Mouse (Mus musculus) CD4-positive, CD25-positive, alpha-beta regulatory T cell, adult 4 months (primary cell): Measurements from ENCODE around the gene Bmp10. TPM values are rescaled to one million over a fixed set of nuclear protein-coding genes. Genes with fewer than 3 reads are reported as not detected.
A peak's percentile ranks its signal among the peaks of the same experiment; 100 is the strongest.

Experiments
- ATAC-seq: one replicate; pipeline ENCODE4 v1.8.0; 2017
- polyA plus RNA-seq, 2 experiments: library from polyadenylated mRNA; unstranded; fragments of 100-300 nt; shearing (Covaris generic); gene quantifications; one replicate each; pipeline ENCODE4 v1.2.1; 2017

The Bmp10 gene
- polyA plus RNA-seq, result not detected

DNA sequence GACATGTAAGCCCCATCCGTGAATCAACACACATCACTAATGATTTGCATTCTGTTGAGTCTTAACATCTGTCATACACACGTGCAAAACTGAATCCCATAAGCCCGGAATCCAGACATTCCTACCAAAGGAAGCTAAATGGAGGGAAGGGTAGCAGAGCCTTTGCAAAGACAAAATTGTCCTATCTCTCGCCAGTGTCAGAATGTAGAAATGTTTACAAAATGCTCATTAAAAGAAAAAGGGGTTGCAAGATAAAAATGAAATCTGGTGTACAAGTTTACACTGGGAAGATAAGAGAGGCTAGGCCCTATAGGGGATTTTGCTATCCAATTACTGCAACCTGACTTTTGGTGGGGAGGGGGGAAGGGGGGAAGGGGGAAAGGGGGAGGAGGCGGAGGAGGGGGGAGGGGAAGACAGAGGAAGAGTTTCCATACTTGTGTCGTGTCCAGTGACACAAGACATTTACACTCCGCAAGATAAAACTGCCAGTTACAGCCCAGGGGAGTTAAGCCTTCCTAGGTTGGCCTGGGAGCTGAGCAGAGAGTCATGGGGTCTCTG, at the start of gene Bmp10:
Bmp10 (plus strand) TSS at position 508 of the 558 bp plus-strand sequence.
- no peak for ATAC-seq

DNA sequence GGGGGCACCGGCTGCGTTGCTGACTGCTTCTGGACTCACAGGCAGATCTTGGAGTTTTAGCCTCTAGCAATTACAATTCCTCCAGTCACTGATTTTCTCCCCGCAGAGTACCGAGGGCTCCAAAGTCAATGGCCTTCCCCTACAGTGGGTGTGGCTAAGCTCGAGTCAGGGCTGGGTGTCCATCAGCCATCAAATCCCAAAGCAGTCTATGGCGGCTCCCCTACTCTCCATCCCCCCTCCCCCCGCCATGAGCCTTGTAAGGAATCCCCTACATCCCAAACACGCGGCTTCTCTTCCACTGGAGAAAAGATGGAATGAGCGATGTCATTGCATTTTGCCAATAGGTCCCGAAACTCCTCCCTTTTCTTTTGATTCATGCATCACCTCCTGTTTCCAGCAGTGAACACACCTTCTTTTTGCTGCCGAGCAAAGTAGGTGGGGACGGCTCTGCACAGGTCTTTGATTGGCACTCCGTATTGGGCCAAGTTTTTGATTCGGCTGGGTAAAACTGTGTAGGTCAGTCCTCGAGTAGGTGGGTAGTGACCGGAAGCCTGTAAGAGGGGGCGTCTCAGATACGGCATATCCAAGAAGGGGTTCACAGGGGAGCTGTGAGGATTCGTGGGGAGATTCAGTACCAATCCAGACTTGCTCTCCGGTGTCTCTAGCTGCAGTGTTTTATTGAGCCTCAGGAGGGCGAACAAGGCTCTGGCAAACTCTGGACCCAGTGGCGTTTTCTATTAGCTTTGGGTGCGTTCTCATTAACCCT, 44.7 kb upstream of the Bmp10 start:
- ATAC-seq, result peak; percentile 56

DNA sequence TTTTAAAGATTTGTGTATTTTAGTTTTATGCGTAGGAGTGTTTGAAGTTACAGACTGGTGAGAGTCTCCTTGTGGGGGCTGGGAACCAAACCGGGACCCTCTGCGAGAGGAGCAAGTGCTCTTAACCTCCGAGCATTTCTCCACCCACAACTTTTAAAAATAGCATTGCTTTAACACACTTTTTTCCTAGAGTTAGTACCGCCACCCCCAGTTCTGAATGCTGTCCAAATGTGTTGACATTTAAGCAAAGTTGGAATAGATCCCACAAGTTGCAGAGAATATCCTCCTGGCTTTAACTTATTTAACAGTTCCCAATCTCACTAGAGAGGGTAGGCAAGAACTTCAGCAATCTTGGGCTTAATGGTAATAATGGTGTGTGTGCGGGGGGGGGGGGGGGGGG, 44.0 kb upstream of the Bmp10 start:
- ATAC-seq, result no peak

DNA sequence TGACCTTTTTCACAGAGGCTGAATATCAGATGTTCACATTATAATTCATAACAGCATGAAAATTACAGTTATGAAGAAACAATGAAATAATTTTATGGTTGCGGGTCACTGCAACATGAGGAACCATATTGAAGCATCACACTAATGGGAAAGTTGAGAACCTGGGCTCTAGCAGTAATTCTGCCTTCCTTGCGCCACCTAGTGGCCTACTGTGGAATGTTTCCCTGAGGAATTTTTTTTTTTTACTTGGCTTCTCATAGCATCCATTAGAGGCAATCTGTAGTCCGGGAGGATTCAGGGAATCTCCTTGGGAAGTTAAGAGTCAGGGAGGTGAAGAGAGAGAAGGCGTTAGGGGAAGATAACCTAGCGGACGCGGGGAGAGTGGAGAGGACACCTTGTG, 42.6 kb upstream of the Bmp10 start:
- peak; percentile 39 for ATAC-seq

DNA sequence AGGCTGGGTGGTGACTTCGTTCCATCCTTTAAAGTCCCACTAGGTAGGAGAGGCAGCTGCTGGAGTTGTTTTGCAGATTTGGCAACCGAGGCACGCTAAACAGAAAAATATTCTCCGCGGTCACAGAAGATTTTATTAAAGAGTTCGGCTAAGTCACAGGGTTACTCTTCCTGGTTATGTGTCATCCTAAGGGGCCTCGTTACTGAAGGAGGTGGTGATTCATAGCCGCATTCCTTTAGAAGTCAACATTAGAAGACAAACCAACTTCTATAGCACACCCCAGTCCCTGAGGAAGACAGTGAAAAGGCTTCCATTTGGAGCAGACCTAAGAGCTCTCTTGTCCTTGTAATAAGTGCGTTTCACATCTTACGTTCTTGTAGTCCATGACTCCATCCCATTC, 42.1 kb upstream of the Bmp10 start:
- ATAC-seq, result no peak

DNA sequence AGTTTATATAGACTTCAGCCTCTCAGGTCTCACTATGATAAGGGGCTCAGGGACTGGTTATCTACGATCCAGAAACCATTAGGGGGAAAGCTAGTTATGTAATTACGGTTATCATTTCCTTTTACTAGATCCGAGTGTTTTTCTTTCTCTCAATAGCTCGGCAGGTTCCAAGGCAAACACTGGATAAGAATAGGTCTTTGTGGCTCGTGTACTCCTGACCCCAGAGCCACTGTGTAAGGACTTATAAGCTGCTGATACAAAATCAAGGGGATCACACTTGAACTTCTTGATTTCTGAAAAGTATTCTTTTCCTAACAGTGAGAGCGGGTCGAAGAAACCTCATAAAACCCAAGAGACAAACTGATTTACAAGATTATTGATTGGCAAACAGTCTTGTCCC, 39.9 kb upstream of the Bmp10 start, which contains the start of gene Gkn3:
Gkn3 (minus strand) TSS at position 59 of the 400 bp plus-strand sequence.
- no peak for ATAC-seq

DNA sequence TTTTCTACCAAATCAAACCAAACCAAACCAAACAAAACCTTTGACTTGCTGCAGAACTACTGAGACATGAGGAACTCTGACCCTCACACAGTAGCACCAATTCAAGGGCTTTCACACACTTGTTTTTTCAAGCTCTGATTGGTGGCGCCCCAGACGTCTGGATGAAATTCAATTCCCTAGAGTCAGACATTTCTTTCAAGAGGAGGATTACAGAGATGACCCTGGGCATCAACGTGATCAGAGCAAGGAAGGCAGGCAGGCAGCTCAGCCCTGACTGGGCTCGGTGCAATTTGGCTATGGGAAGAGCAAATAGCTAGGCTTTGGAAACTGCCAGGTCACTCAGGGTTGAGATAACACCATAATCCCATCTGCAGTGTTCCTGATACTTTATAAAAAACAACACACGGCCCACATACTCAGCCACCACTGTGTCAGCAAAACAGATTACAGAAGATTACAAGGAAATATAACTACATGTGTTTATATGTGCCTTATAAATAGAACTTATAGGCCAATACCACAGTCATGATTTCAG, 39.3 kb upstream of the Bmp10 start:
- ATAC-seq, result no peak

DNA sequence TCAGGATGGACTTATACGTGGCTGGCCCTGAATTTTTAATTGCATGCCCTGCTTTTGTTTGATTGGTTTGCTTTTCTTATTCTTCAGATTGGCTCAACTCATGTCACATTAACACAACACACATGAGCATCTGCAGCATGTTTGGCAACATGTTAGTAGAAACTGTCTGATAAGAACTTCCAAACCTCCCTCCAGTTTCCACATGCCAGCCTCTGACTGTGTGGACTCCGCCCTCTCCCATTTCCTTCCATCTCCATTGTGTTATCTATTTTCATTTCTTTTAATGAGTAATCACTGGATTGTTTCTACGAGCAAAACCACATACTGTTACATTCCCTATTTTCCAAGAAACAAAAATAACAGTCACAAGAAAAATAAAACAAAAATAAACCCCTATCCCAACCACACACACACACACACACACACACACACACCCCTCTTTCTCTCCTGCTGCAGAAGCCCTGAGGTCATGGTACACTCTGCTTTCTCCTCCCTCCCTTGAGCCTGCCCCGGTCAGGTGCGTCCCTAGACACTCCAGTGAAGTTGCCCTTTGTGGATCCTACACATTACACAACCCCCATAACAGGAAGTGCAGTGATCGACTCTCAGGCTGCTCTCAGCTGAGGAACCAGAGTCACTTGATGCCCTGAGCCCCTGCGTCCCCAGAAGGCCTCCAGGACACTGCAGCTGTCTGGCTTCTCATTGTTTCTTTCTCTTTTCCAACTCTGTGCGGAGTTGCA, 35.2 kb upstream of the Bmp10 start:
- no peak for ATAC-seq

DNA sequence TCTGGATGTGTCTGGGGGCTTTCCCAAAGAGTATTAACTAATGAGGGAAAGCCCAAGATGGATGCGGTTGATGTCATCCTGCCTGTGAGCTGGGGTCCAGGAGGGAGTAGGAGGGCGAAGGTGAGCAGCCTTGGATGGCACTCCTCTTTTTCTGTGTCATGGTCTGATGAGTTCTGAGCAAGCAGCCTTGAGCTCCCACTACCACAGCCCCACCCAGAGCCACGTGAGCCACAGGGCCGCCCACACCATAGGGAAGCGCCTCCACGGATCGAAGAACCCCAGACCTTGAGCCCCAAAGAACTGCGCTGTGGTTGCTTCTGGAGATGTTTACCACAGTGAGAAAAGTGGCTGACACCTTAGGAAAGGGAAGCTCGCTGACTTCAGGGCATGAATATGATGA, 34.0 kb upstream of the Bmp10 start:
- no peak for ATAC-seq

DNA sequence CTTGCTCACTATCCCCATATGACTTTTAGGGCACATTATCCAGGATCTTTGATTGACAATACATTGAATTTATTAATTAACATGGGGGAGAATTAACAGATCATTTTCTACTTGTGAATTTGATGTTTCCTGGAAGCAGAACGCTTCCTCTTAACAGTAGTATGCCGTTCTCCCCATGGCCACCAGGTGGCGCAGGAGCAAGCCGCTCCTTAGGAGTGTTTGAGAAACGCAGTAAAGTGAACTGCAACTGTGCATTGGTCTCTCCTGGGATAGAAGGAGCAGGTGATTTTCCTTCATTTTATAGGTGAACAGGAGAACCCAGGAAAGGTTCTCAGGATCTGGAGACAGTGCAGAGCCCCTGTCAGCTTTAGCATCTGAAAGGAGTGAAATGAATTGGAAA, 29.7 kb upstream of the Bmp10 start:
- peak; percentile 83 for ATAC-seq

DNA sequence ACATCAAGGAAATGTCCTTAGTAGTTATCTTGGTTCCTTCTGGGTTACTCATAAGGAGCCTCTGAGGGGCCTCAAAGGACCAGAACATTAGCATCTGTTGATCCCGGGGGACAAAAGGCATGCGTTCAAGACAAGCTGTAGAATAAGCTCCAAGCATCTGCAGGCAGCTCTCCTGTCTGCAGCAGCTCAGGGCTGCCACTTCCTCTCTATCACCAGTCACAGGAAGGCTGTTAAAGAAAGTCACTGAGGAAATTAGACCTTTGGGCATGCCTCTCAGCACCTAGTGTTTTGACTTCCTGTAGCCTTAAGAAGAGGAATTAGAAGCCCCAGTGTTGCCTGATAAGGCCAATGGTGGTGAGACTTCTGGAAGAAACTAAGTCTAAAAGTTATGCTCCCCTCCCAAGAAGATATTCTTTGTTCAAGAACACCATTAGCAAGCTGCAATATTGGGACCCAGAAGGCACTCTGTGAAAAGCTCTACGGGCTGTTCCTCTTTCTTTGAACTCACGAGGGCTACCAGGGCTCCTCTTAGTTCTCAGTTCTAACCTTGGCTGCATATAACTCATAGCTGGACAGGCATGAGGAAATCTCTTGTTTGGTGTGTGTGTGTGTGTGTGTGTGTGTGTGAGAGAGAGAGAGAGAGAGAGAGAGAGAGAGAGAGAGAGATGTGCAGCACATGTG, 28.8 kb upstream of the Bmp10 start:
- peak; percentile 90 for ATAC-seq

DNA sequence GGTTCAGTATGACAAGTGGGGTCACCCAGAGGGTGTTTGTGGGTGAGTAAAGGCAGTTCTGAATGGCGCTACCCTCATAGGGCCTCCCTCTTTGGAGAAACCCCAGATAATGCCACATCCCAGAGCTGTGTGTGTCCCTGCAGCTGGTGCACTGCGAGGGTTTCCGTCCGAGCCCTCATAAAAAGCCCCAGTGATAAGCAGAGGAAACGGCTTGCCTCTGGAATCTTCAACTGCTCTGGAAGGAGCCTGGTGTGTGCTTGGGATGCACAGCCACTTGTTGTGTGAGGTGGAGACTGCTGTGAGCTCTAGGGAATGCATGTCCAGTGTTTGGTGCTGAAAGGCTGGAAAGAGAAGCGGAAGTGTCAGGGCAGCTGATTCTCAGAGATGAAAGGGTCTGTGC, 27.3 kb upstream of the Bmp10 start:
- no peak for ATAC-seq

DNA sequence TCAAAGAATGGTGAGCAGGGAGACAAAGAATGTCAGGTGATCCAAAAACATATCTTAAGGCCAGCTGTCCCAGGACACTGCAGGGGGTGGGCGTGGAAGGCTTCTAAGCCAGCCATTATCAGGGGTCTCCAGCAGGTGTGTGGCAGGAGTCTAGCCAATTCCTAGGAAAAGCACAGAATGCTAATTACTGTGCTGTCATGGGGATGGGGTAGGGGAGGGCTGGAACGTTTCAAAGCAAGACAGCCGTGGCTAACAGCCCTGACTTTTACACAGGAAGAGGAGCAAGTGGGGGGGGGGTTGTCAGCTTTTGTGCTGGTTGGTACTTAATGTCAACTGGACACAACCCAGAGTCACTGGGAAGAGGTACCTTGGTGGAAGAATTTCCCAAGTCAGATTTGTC, 16.8 kb upstream of the Bmp10 start:
- no peak for ATAC-seq

DNA sequence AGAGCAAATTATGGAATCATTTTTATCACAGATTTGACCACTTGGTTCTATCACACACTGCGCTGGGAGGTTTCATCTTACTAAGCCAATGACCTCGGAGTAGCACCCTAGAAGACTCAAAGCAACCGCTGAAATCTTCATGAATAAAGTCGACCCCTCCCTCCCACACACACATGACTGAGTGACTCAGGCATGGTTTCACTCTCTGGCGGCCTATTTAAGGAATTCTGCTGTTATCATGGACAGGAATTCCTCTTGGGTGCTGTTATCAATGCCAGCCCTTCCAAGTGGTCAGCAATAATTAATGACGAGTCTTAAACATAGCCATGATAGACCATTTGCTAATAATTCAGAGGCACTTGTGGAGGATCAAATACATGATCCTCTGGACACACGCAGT, 6.5 kb upstream of the Bmp10 start:
- ATAC-seq, result no peak

DNA sequence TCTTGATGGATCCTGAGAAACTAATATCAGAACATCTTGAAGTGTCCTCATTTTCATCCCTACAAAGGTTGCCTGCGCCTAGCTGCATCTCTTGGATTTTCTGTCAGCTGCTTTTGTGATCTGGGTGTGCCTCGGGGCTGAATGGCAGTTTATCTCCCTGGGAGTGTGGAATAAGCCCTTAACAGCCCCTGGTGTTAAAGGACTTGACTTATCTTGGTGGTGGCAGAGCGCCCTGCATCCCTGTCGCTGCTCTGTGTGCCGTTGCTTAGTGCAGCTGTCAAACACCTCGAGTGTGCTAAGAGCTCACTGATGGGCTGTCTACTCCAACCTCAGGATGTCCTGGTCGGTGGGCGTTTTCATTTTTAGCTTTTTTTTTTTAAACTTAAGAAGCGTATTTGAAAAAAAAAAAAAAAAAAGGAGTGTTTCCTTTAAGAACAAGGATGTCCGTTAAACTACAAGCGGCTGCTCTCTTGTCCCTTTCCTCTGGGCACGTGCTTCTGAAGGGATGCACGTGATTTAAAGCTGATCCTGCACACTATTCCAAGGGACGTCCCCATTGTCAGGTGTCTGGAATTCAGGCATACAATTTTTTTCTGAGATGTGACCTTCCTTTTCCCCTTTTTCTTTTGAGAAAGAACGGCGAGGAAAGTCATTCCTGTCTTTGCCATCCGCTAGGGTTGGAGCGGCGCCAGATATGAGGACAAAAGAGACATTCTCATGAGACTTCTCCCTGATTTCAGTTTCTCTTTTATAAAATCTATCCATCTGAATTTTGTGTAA, 4.6 kb upstream of the Bmp10 start:
- ATAC-seq, result no peak

DNA sequence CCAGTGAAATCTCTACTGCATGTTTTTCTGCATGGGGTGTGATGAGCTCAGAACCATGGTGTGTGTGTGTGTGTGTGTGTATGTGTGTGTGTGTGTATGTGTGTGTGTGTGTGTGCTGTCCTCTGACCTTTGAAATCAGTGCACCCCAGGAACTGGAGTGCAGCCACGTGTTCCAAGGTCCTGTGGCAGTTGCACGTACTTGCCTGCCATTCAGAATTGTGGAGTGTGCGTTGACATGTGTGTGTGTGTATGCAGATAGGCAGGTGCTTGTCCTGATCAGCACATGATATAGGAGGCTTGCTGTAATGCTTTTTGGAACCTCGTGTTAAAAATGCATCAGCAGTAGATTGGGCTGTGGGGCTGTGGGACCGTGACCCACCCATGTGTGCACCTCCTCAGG, 1.8 kb upstream of the Bmp10 start:
- no peak for ATAC-seq

DNA sequence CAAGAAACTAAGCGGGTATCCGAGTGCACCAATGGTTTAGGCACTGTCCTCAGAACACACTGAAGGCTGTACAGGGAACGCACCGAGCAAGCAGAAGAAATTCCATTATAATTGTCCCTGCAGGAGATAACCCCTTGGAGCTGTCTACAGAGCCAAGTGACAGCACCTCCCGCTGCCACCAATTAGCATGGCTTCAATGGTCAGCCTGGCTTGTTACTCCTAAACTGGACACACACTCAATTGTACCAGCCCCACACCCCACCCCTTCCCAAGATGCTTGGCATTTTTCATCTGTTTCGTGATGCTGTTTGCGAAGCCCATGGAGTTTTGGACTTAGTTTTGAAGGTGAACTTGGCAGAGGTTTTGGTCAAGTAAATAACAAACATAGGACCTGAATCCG, 1.2 kb upstream of the Bmp10 start:
- ATAC-seq, result no peak

DNA sequence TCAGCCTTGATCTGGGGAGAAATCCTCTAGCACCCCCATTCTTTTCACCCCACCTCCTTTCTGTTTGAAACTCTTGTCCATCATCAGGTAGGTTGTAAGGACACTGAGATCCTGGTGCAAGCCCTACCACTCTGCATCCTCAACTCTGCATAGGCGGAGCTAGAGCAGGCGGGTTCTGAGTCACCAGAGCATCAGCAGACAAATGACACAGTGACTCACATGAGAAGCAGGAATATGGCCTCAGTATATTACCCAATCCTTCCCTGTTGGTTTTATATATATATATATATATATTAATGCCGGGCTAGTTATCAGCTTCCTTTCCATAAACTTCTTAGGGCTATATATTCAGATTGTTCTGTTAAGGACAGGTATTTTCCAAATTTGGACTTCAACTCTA, 7.0 kb downstream of the Bmp10 start:
- ATAC-seq, result no peak

DNA sequence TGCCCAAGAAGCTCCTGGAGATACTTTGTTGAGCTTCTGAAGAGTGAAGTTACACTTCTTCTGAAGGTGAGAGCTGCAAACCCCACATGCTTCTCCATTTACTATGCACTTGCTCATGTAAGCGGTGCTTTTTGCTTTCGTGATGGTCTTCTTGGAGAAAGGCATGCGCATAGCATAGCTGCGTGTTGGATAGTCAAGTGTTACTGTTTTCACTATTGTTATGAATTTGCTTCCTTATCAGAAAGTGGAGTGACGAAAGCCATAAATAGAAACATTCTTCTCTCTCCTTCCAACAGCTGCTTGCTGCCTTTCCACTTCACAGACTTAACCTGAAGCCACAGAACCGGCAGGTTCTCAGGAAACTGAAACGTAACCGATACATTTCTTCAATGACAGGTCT, 8.0 kb downstream of the Bmp10 start:
- ATAC-seq, result no peak

DNA sequence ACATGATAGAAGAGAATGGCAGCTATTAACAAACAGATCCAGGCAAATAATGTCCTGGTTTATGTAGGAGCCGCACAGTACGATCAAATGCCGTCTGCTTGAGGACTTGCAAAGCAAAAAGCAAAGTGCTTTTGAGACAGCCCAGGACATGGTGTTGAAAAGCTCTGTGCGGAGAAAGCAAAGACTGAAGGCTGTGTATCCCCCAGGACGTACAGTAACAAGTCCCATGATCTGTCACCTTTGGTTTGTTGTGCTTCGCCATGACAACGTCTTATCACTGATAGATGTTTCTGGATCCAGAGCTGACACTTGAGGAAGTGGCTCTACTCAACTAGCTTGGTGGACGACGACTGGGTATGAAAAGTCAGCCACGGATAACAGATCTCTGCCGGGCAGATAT, 14.5 kb downstream of the Bmp10 start:
- no peak for ATAC-seq

DNA sequence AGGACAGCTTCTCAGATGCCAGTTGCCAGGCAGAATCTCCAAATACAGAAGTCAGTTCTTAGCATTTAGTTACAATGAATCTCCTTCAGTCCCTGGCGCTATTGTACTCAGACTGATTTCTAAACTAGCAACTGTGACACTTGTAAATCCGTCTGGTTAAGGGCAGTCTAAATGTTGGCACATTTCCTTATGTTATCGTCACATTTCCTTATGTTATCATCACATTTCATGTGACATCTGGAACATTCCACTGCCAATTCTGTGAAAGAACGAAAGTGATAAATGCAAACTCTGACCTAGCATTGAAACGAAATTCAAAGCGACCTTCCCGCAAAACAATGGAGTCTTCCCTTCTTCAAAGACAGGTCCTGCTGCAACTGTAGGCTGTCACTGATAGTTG, 16.4 kb downstream of the Bmp10 start:
- no peak for ATAC-seq

DNA sequence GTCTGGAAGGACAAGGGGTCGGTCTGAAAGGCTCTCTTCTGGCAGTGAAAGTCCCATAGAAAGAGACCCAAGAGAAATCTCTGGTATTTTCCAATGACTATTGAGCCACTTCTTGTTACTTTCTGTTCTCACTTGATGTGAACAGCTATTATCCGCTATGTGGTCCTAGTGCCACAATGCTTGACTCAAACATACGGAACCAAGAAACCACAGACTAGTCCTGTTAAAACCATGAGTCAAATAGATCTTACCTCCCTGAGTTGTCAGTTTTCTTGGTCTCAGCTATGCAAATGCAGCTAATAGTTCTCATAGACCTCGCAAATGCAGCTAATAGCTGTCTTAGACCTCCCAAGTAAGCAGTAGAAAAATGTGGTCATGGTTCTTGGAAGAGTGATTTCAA, 18.4 kb downstream of the Bmp10 start:
- ATAC-seq, result peak; percentile 67
